Comparison of ENCODE assay signal across 20 mouse cellular contexts in genomic region chr11:35841738-35842325, GRCm38 (mm10). TPM values are rescaled to one million over a fixed set of nuclear protein-coding genes. Genes with fewer than 3 reads are reported as not detected.
A peak's percentile ranks its signal among the peaks of the same experiment; 100 is the strongest.
DNase-seq lines count a peak whose midpoint lies in the region; ATAC-seq and TF ChIP-seq lines count a peak whose summit lies in the region.
"Had no signal": no experiment of that assay in that cellular context is flagged by ENCODE, and none has a peak within 500 bp of the region (broad histone marks: within the 10 kb centered on the region; RNA-seq: fewer than 3 reads in every experiment).

No protein-coding gene starts in this region.

- H3K4me2 ChIP-seq in forebrain, embryonic 15.5 days (replicated peaks), result no peak overlapping the region
- H3K4me2 ChIP-seq: midbrain, embryonic 12.5 days; neural tube, embryonic 15.5 days had no signal

- WGBS in forebrain, embryonic 10.5 days, result 91% methylated on average over 21 of the region's 21 CpGs
- WGBS in forebrain, embryonic 15.5 days, result 86% methylated on average over 21 of the region's 21 CpGs

- no peak for ATAC-seq in forebrain, embryonic 15.5 days (replicated peaks)
- peak; percentile 50; the same call in 1 of the 2 replicates for ATAC-seq in neutrophil, adult 5-6 weeks (ENCODE audit: extremely low read depth, insufficient number of reproducible peaks, low FRiP score, poor library complexity, severe bottlenecking)

- H3K4me1 ChIP-seq in forebrain, embryonic 10.5 days, result peaks cover 9% of the 10 kb centered on the region
- H3K4me1 ChIP-seq in forebrain, embryonic 15.5 days, result no peaks in the 10 kb centered on the region
- peaks cover 20% of the 10 kb centered on the region for H3K4me1 ChIP-seq in bone marrow macrophage, adult 2 months (ENCODE audit: control insufficient read depth, insufficient read depth, low read length)

- peaks cover 59% of the 10 kb centered on the region for H3K36me3 ChIP-seq in forebrain, embryonic 10.5 days (replicated peaks)
- peaks cover 18% of the 10 kb centered on the region; the same call in 1 of the 2 replicates for H3K36me3 ChIP-seq in forebrain, embryonic 15.5 days

- no peaks in the 10 kb centered on the region for H3K27me3 ChIP-seq in forebrain, embryonic 10.5 days (ENCODE audit: poor library complexity, severe bottlenecking)
- no peaks in the 10 kb centered on the region for H3K27me3 ChIP-seq in forebrain, embryonic 15.5 days
- H3K27me3 ChIP-seq: midbrain, embryonic 12.5 days; neural tube, embryonic 15.5 days had no signal

- no peaks in the 10 kb centered on the region for H3K9me3 ChIP-seq in forebrain, embryonic 10.5 days
- no peaks in the 10 kb centered on the region for H3K9me3 ChIP-seq in forebrain, embryonic 15.5 days
- H3K9me3 ChIP-seq: neural tube, embryonic 15.5 days had no signal

- intact Hi-C loops in left cerebral cortex, adult 2 months (cut with DNase I), result no loop called here

- TF ChIP-seq CTCF in bone marrow macrophage, adult 2 months (IDR thresholded peaks at IDR 0.05; ENCODE audit: low read depth, low read length), result no peak
- no peak for TF ChIP-seq CTCF in left cerebral cortex, adult 2 months (IDR thresholded peaks at IDR 0.05)

- H3K9ac ChIP-seq in forebrain, embryonic 15.5 days (replicated peaks), result no peak overlapping the region
- H3K9ac ChIP-seq: midbrain, embryonic 12.5 days; neural tube, embryonic 15.5 days had no signal

- no peak for DNase-seq in forebrain, embryonic 10.5 days (ENCODE audit: extremely low spot score, low spot score)
- DNase-seq in thymus, postnatal 25 days, result peak; percentile 9
- no peak for DNase-seq in thymus, postnatal 10 days (ENCODE audit: low spot score in 2 of 2)
- no peak for DNase-seq in heart, adult 18-20 months
- DNase-seq in left cerebral cortex, adult 2 months (ENCODE audit: extremely low spot score in 1 of 2, low spot score in 2 of 2), result no peak
- DNase-seq: adrenal gland, postnatal 36 days; cerebellum, postnatal 36 days; heart, adult 2 months; layer of hippocampus, postnatal 36 days; right cerebral cortex, postnatal 25 days had no signal

- TF ChIP-seq POLR2A in bone marrow macrophage, adult 2 months (IDR thresholded peaks at IDR 0.05; ENCODE audit: borderline replicate concordance, low read depth, low read length), result no peak

- peak overlapping the region; percentile 1; the same call in 1 of the 2 replicates for H3K27ac ChIP-seq in forebrain, embryonic 10.5 days
- no peak overlapping the region for H3K27ac ChIP-seq in forebrain, embryonic 15.5 days (replicated peaks)
- H3K27ac ChIP-seq in bone marrow macrophage, adult 2 months (ENCODE audit: insufficient read depth, low read depth, low read length), result peak overlapping the region; percentile 37; the same call in 1 of the 2 replicates
- H3K27ac ChIP-seq in left cerebral cortex, adult 2 months, result no peak overlapping the region
- H3K27ac ChIP-seq: heart, adult 2 months; kidney, postnatal 0 days; midbrain, embryonic 12.5 days; neural tube, embryonic 15.5 days; stomach, postnatal 0 days had no signal

- H3K4me3 ChIP-seq in forebrain, embryonic 10.5 days, result no peak overlapping the region
- H3K4me3 ChIP-seq in forebrain, embryonic 15.5 days, result no peak overlapping the region
- H3K4me3 ChIP-seq in bone marrow macrophage, adult 2 months (ENCODE audit: insufficient read depth, low read length), result no peak overlapping the region
- H3K4me3 ChIP-seq in left cerebral cortex, adult 2 months, result no peak overlapping the region
- H3K4me3 ChIP-seq: heart, adult 2 months; midbrain, embryonic 12.5 days; neural tube, embryonic 15.5 days had no signal

RNA-seq across cellular contexts. Expression of gene Rars, which starts 7.5 kb away (rescaled TPM):
- polyA plus RNA-seq in forebrain, embryonic 10.5 days (2016; fragmentation: Nextera tagmentation; extraction: Ambion mirVana), result 118 and 123 TPM in 2 replicates
- 69.9 and 71.9 TPM in 2 replicates for polyA plus RNA-seq in forebrain, embryonic 15.5 days (2015; fragmentation: Nextera tagmentation; extraction: Ambion mirVana)
- 37.2 and 41.5 TPM in 2 replicates for polyA plus RNA-seq in bone marrow macrophage, adult 2 months (2012; ENCODE audit: insufficient read depth, insufficient read length, missing spikeins)
- 40.3 and 49.7 TPM in 2 replicates for total RNA-seq in neutrophil, adult 5-6 weeks (2017)
- total RNA-seq in heart, adult 18-20 months (2021), result 10 to 100 TPM; 35.6 to 36.2 TPM
- total RNA-seq in left cerebral cortex, adult 2 months (2021), result 10 to 100 TPM; 46.8 to 48.4 TPM

RNA-seq across cellular contexts. Expression of gene Fbll1, which starts 43.1 kb away (rescaled TPM):
- polyA plus RNA-seq in forebrain, embryonic 10.5 days (2016; fragmentation: Nextera tagmentation; extraction: Ambion mirVana), result 0.12 and 0.14 TPM in 2 replicates
- 15.6 and 20.8 TPM in 2 replicates for polyA plus RNA-seq in forebrain, embryonic 15.5 days (2015; fragmentation: Nextera tagmentation; extraction: Ambion mirVana)
- not detected in 2 replicates for polyA plus RNA-seq in bone marrow macrophage, adult 2 months (2012; ENCODE audit: insufficient read depth, insufficient read length, missing spikeins)
- total RNA-seq in neutrophil, adult 5-6 weeks (2017), result not detected in 2 replicates
- not detected for total RNA-seq in heart, adult 18-20 months (2021)
- total RNA-seq in left cerebral cortex, adult 2 months (2021), result 10 to 100 TPM; 41.4 to 42.3 TPM
- total RNA-seq: heart, adult 2 months; heart, postnatal 25 days; liver, adult 2 months had no signal
- polyA plus RNA-seq: heart, adult 2 months; kidney, postnatal 0 days; liver, adult 2 months; lung, embryonic 16.5 days had no signal

Comparison
In these comparisons a context has a peak if more than half of its experiments do, and no peak if none do; other contexts are left out.
1. H3K27ac ChIP-seq: peak in forebrain, embryonic 10.5 days (single experiment) and bone marrow macrophage, adult 2 months (single experiment); none in forebrain, embryonic 15.5 days (single experiment) and left cerebral cortex, adult 2 months (single experiment).
2. RNA of gene Fbll1, which starts 43.1 kb away (total RNA-seq): 41.4 to 42.3 TPM in left cerebral cortex, adult 2 months; not detected in heart, adult 18-20 months and not detected in neutrophil, adult 5-6 weeks; every median in the first group is over 10 times any median in the second.